Mouse (Mus musculus): ENCODE results near the gene Dohh.

Dohh gene

GRCm38 (mm10) chr10:81387716-81388115 is 3.5 kb downstream of the Dohh start:
- no peak for DNase-seq

- DNase-seq: no peak
These were observed 4.4 kb downstream of the Dohh start, which contains the start of gene Gm48552 for GRCm38 (mm10) chr10:81388505-81389055. Gene Gm48552 (plus strand): TSS chr10:81389005.

GRCm38 (mm10) chr10:81389373-81389772 is 5.1 kb downstream of the Dohh start:
- peak; percentile 58 for DNase-seq

GRCm38 (mm10) chr10:81389801-81390677 is 5.8 kb downstream of the Dohh start:
- peak; percentile 81 for DNase-seq

GRCm38 (mm10) chr10:81390678-81390965 is 6.4 kb downstream of the Dohh start:
- DNase-seq: no peak

- no peak for DNase-seq
These were observed 8.0 kb downstream of the Dohh start for GRCm38 (mm10) chr10:81392270-81392669.

- DNase-seq: peak; percentile 82
These were observed 8.6 kb downstream of the Dohh start, which contains the start of gene Smim24 for GRCm38 (mm10) chr10:81392781-81393185. Gene Smim24 (plus strand): TSS chr10:81393051.

GRCm38 (mm10) chr10:81393456-81394063 is 9.3 kb downstream of the Dohh start:
- DNase-seq: peak; percentile 66

- DNase-seq: peak; percentile 77
These were observed 10.9 kb downstream of the Dohh start for GRCm38 (mm10) chr10:81395127-81395526.

GRCm38 (mm10) chr10:81395865-81396264 is 11.6 kb downstream of the Dohh start:
- no peak for DNase-seq

- DNase-seq: no peak
These were observed 12.5 kb downstream of the Dohh start for GRCm38 (mm10) chr10:81396749-81397148.

GRCm38 (mm10) chr10:81399296-81399695 is 15.1 kb downstream of the Dohh start:
- no peak for DNase-seq

GRCm38 (mm10) chr10:81399798-81400308 is 15.6 kb downstream of the Dohh start:
- DNase-seq: no peak

- no peak for DNase-seq
These were observed 16.4 kb downstream of the Dohh start for GRCm38 (mm10) chr10:81400371-81401204.

- no peak for DNase-seq
These were observed 16.9 kb downstream of the Dohh start for GRCm38 (mm10) chr10:81401205-81401520.

- peak; percentile 90 for DNase-seq
These were observed 17.4 kb downstream of the Dohh start for GRCm38 (mm10) chr10:81401521-81402226.

GRCm38 (mm10) chr10:81402227-81402765 is 18.1 kb downstream of the Dohh start:
- no peak for DNase-seq

- DNase-seq: no peak
These were observed 19.3 kb downstream of the Dohh start for GRCm38 (mm10) chr10:81403511-81403910.

- no peak for DNase-seq
These were observed 19.9 kb downstream of the Dohh start for GRCm38 (mm10) chr10:81404082-81404481.

GRCm38 (mm10) chr10:81404720-81405119 is 20.5 kb downstream of the Dohh start:
- peak; percentile 67 for DNase-seq

GRCm38 (mm10) chr10:81405588-81406201 is 21.5 kb downstream of the Dohh start:
- DNase-seq: no peak
